Mouse (Mus musculus): ENCODE data around the gene Krt6a. TPM values are rescaled to one million over a fixed set of nuclear protein-coding genes. Genes with fewer than 3 reads are reported as not detected.

Krt6a gene
- total and polyA plus RNA-seq, 2 experiments from 2014 or later = 2.8 TPM; not detected in 1

GRCm38 (mm10) chr15:101714356-101714755 is 20.2 kb upstream of the Krt6a start:
- no peaks in the 10 kb centered on the region for H3K36me3 ChIP-seq (replicated peaks; ENCODE audit: control insufficient read depth, insufficient read depth, low read length)
- DNase-seq (ENCODE audit: low spot score) (no peak), ATAC-seq (ENCODE audit: insufficient read depth, low read depth) (no peak)
- H3K4me3 ChIP-seq (ENCODE audit: low read depth, low read length) = no peak overlapping the region
- WGBS = 64% methylated on average over 5 of the region's 5 CpGs
- no peak overlapping the region for H3K4me2 ChIP-seq (ENCODE audit: low read depth, low read length)
- H3K9me3 ChIP-seq (replicated peaks; ENCODE audit: control insufficient read depth, low read length) = no peaks in the 10 kb centered on the region
- H3K27me3 ChIP-seq (ENCODE audit: control insufficient read depth, insufficient read depth, low read length) = no peaks in the 10 kb centered on the region
- TF ChIP-seq CTCF (IDR thresholded peaks at IDR 0.05; ENCODE audit: low read depth) = no peak
- no peak for TF ChIP-seq EP300 (IDR thresholded peaks at IDR 0.05; ENCODE audit: low read depth)
- H3K27ac ChIP-seq (ENCODE audit: low read depth) = no peak overlapping the region
- H3K4me1 ChIP-seq (ENCODE audit: control insufficient read depth, insufficient read depth) = no peaks in the 10 kb centered on the region
- H3K9ac ChIP-seq (replicated peaks; ENCODE audit: low read depth, low read length) = no peak overlapping the region

DNA sequence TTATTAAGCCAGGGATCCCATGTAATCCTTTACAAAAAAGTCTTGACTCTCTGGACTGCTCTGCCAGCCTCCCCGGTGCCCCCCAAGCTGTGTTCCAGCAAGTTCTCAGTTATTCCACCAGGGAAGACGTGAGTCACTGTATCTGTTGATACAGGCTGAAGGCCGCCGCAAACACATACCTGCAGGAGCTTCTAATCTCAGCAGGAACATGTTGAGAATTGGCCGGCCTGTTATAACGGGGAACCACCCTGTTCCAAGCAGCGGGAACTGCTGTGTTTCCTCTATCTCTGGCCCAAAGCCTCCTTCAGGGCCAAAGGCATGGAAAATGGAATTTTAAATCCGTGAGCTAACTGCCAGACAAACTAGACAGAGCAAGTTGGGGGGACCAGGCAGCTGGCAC is 19.6 kb upstream of the Krt6a start:
- no peak overlapping the region for H3K4me3 ChIP-seq (ENCODE audit: low read depth, low read length)
- no peaks in the 10 kb centered on the region for H3K36me3 ChIP-seq (replicated peaks; ENCODE audit: control insufficient read depth, insufficient read depth, low read length)
- H3K27ac ChIP-seq (ENCODE audit: low read depth) = no peak overlapping the region
- H3K4me1 ChIP-seq (ENCODE audit: control insufficient read depth, insufficient read depth) = no peaks in the 10 kb centered on the region
- no peak overlapping the region for H3K4me2 ChIP-seq (ENCODE audit: low read depth, low read length)
- no peaks in the 10 kb centered on the region for H3K27me3 ChIP-seq (ENCODE audit: control insufficient read depth, insufficient read depth, low read length)
- no peak for DNase-seq (ENCODE audit: low spot score)
- TF ChIP-seq EP300 (IDR thresholded peaks at IDR 0.05; ENCODE audit: low read depth) (no peak), CTCF (IDR thresholded peaks at IDR 0.05; ENCODE audit: low read depth) (no peak)
- no peak overlapping the region for H3K9ac ChIP-seq (replicated peaks; ENCODE audit: low read depth, low read length)
- WGBS = 60% methylated on average over 8 of the region's 8 CpGs
- H3K9me3 ChIP-seq (replicated peaks; ENCODE audit: control insufficient read depth, low read length) = no peaks in the 10 kb centered on the region
- ATAC-seq (ENCODE audit: insufficient read depth, low read depth) = no peak

GRCm38 (mm10) chr15:101712720-101713119 is 18.6 kb upstream of the Krt6a start, which contains the start of gene Krt5:
TSS of gene Krt5 (minus strand) at chr15:101712898.
- H3K36me3 ChIP-seq (replicated peaks; ENCODE audit: control insufficient read depth, insufficient read depth, low read length) = no peaks in the 10 kb centered on the region
- no peaks in the 10 kb centered on the region for H3K9me3 ChIP-seq (replicated peaks; ENCODE audit: control insufficient read depth, low read length)
- no peaks in the 10 kb centered on the region for H3K4me1 ChIP-seq (ENCODE audit: control insufficient read depth, insufficient read depth)
- DNase-seq (ENCODE audit: low spot score) (no peak), ATAC-seq (ENCODE audit: insufficient read depth, low read depth) (no peak)
- TF ChIP-seq EP300 (IDR thresholded peaks at IDR 0.05; ENCODE audit: low read depth) (no peak), CTCF (IDR thresholded peaks at IDR 0.05; ENCODE audit: low read depth) (no peak)
- H3K27ac ChIP-seq (ENCODE audit: low read depth) = no peak within 1 kb of the TSS
- no peak within 1 kb of the TSS for H3K4me2 ChIP-seq (ENCODE audit: low read depth, low read length)
- no peak within 1 kb of the TSS for H3K4me3 ChIP-seq (ENCODE audit: low read depth, low read length)
- H3K27me3 ChIP-seq (ENCODE audit: control insufficient read depth, insufficient read depth, low read length) = peaks cover under 1% of the 10 kb centered on the region; the same call in 1 of the 2 replicates
- 61% methylated on average over 13 of the region's 13 CpGs for WGBS
- H3K9ac ChIP-seq (replicated peaks; ENCODE audit: low read depth, low read length) = no peak within 1 kb of the TSS

DNA sequence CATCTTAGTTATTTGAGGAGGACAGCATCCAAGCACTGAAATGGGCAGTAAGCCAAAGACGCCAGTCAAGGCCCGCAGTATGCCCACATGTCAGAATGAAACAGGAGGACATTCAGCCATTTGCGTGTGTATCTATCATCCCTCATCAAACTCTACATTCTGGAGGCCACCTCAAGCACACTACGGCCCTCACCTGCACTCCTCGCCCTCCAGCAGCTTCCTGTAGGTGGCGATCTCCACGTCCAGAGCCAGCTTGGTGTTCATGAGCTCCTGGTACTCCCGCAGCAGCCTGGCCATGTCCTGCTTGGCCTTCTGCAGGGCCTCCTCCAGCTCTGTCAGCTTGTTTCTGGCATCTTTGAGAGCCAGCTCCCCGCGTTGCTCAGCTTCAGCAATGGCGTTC is 14.6 kb upstream of the Krt6a start:
- WGBS = 52% methylated on average over 11 of the region's 11 CpGs
- no peak overlapping the region for H3K4me3 ChIP-seq (ENCODE audit: low read depth, low read length)
- no peaks in the 10 kb centered on the region for H3K4me1 ChIP-seq (ENCODE audit: control insufficient read depth, insufficient read depth)
- no peak overlapping the region for H3K9ac ChIP-seq (replicated peaks; ENCODE audit: low read depth, low read length)
- ATAC-seq (ENCODE audit: insufficient read depth, low read depth) (no peak), DNase-seq (ENCODE audit: low spot score) (no peak)
- no peak overlapping the region for H3K27ac ChIP-seq (ENCODE audit: low read depth)
- peaks cover 6% of the 10 kb centered on the region; the same call in 1 of the 2 replicates for H3K27me3 ChIP-seq (ENCODE audit: control insufficient read depth, insufficient read depth, low read length)
- TF ChIP-seq EP300 (IDR thresholded peaks at IDR 0.05; ENCODE audit: low read depth) (no peak), CTCF (IDR thresholded peaks at IDR 0.05; ENCODE audit: low read depth) (no peak)
- no peaks in the 10 kb centered on the region for H3K9me3 ChIP-seq (replicated peaks; ENCODE audit: control insufficient read depth, low read length)
- H3K4me2 ChIP-seq (ENCODE audit: low read depth, low read length) = no peak overlapping the region
- H3K36me3 ChIP-seq (replicated peaks; ENCODE audit: control insufficient read depth, insufficient read depth, low read length) = no peaks in the 10 kb centered on the region

DNA sequence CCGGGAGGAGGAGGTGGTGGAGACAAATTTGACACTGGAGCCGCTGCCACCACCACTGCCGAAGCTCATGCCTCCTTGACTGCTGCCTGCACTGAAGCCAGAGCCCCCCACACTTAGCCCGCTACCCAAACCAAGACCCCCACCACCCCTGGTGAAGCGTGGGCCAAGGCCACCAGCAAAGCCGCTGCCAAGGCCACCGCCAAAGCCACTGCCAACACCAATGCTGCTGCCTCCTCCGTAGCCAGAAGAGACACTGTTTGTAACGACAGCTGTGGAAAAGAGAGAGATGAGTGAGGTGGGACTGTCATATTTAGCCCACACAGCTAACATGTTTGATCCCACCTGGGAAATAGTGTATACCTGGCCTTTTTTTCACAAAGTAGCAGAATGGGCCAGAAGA is 13.3 kb upstream of the Krt6a start:
- no peak overlapping the region for H3K9ac ChIP-seq (replicated peaks; ENCODE audit: low read depth, low read length)
- TF ChIP-seq CTCF (IDR thresholded peaks at IDR 0.05; ENCODE audit: low read depth) (no peak), EP300 (IDR thresholded peaks at IDR 0.05; ENCODE audit: low read depth) (no peak)
- 70% methylated on average over 9 of the region's 9 CpGs for WGBS
- no peak overlapping the region for H3K27ac ChIP-seq (ENCODE audit: low read depth)
- no peaks in the 10 kb centered on the region for H3K9me3 ChIP-seq (replicated peaks; ENCODE audit: control insufficient read depth, low read length)
- DNase-seq (ENCODE audit: low spot score) (no peak), ATAC-seq (ENCODE audit: insufficient read depth, low read depth) (no peak)
- H3K4me2 ChIP-seq (ENCODE audit: low read depth, low read length) = no peak overlapping the region
- no peaks in the 10 kb centered on the region for H3K4me1 ChIP-seq (ENCODE audit: control insufficient read depth, insufficient read depth)
- H3K4me3 ChIP-seq (ENCODE audit: low read depth, low read length) = no peak overlapping the region
- no peaks in the 10 kb centered on the region for H3K36me3 ChIP-seq (replicated peaks; ENCODE audit: control insufficient read depth, insufficient read depth, low read length)
- H3K27me3 ChIP-seq (ENCODE audit: control insufficient read depth, insufficient read depth, low read length) = peaks cover 6% of the 10 kb centered on the region; the same call in 1 of the 2 replicates

DNA sequence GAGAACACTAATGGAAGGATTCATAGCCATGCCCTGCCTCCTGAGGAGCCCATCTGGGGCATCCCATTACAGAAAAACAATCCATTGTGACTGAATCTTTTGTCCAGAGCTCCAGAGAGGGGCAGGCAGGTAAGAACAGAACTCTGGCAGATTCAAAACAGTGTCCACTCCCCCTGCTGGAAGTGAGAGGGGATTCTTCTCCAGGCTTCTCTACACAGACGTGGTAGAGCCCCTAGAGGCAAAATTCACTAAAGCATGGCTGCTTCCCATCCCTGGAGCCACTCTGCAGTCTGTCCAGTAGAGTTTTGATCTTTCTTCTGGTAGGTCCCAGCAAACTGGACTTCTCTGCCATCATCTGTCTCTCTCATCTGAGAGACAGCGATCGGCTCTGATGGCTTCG is 10.0 kb upstream of the Krt6a start:
- Histone ChIP-seq H3K27ac (ENCODE audit: low read depth) (no peak overlapping the region), H3K36me3 (replicated peaks; ENCODE audit: control insufficient read depth, insufficient read depth, low read length) (no peaks in the 10 kb centered on the region), H3K27me3 (ENCODE audit: control insufficient read depth, insufficient read depth, low read length) (peaks cover 6% of the 10 kb centered on the region; the same call in 1 of the 2 replicates), H3K4me2 (ENCODE audit: low read depth, low read length) (no peak overlapping the region), H3K9ac (replicated peaks; ENCODE audit: low read depth, low read length) (no peak overlapping the region), H3K4me1 (ENCODE audit: control insufficient read depth, insufficient read depth) (no peaks in the 10 kb centered on the region), H3K9me3 (replicated peaks; ENCODE audit: control insufficient read depth, low read length) (no peaks in the 10 kb centered on the region), H3K4me3 (ENCODE audit: low read depth, low read length) (no peak overlapping the region)
- DNase-seq (ENCODE audit: low spot score) (peak; percentile 20), ATAC-seq (ENCODE audit: insufficient read depth, low read depth) (no peak)
- TF ChIP-seq CTCF (IDR thresholded peaks at IDR 0.05; ENCODE audit: low read depth) = peak; percentile 32
- no peak for TF ChIP-seq EP300 (IDR thresholded peaks at IDR 0.05; ENCODE audit: low read depth)
- WGBS = 60% methylated on average over 4 of the region's 4 CpGs
